8 mouse cellular contexts compared by ENCODE assay signal in the genomic region with DNA sequence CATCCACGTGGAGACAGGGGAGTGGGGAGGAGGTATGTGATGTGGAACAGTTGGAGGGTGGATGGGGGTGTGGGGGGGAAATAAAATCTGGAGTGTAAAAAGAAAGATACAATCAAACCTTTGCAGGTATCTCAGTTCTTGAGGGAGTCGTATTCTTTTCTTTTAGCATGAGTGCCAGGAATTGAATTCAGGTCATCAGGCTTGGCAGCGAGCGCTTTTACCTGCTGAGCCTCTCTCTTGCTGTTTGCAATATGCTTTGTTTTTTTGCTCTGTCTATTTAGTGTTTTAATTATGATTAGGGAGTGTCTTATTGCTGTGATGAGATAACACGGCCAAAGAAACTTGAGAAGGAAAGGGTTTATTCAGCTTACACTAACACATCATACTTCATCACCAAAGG. TPM values are rescaled to one million over a fixed set of nuclear protein-coding genes. Genes with fewer than 3 reads are reported as not detected.
"Had no signal": no experiment of that assay in that cellular context is flagged by ENCODE, and none has a peak within 500 bp of the region (broad histone marks: within the 10 kb centered on the region; RNA-seq: fewer than 3 reads in every experiment).

No protein-coding gene starts in this region.

- DNase-seq: kidney, postnatal 10 days; lung, embryonic 14.5 days; lung, postnatal 10 days; lung, postnatal 4 days; midbrain, embryonic 14.5 days; right cerebral cortex, adult 18-20 months; thymus, postnatal 14 days had no signal

RNA-seq across cellular contexts. Expression of gene Thpo, which starts 40.7 kb away (rescaled TPM):
- total RNA-seq: megakaryocyte, adult 5-6 weeks had no signal

RNA-seq across cellular contexts. Expression of gene Chrd, which starts 42.1 kb away (rescaled TPM):
- total RNA-seq: megakaryocyte, adult 5-6 weeks had no signal
